Mouse (Mus musculus) hindbrain, postnatal 0 days (tissue): ENCODE data around the gene Rom1. TPM values are rescaled to one million over a fixed set of nuclear protein-coding genes. Genes with fewer than 3 reads are reported as not detected.

Experiments
- ATAC-seq: fragments of 200-750 bp; cut with Nextera tagmentation; 2 replicates; pipeline ENCODE4 v1.8.0; 2017; ENCODE audit warnings: mild to moderate bottlenecking, moderate TSS enrichment, moderate library complexity
- DNase-seq: peaks from one replicate; pipeline ENCODE4 v3.0.0-alpha.2; 2015; ENCODE audit warnings: low spot score
- H3K27ac ChIP-seq: fragments of 300-500 bp; sonication (generic); 2 replicates; pipeline ENCODE4 v1.5.1; 2014; ENCODE audit warnings: mild to moderate bottlenecking
- H3K27me3 ChIP-seq: fragments of 300-500 bp; sonication (generic); 2 replicates; pipeline ENCODE4 v1.6.1; 2014; ENCODE audit warnings: low read length, mixed read lengths; ENCODE audit not compliant: insufficient read depth
- H3K36me3 ChIP-seq: fragments of 300-500 bp; sonication (generic); 2 replicates; pipeline ENCODE4 v1.6.1; 2014; ENCODE audit warnings: low read length, mixed read lengths; ENCODE audit not compliant: insufficient read depth
- H3K4me1 ChIP-seq: fragments of 300-500 bp; sonication (generic); 2 replicates; pipeline ENCODE4 v1.6.1; 2014; ENCODE audit warnings: antibody characterized with exemption, low read length, mixed read lengths; ENCODE audit not compliant: insufficient read depth
- H3K4me2 ChIP-seq: fragments of 300-500 bp; sonication (generic); 2 replicates; pipeline ENCODE4 v1.6.1; 2014; ENCODE audit warnings: low read depth, mild to moderate bottlenecking, low read length, moderate library complexity, mixed read lengths
- H3K4me3 ChIP-seq: fragments of 300-500 bp; sonication (generic); 2 replicates; pipeline ENCODE4 v1.5.1; 2014; ENCODE audit warnings: low read length
- H3K9ac ChIP-seq: fragments of 300-500 bp; sonication (generic); replicated peaks from 2 replicates; pipeline ENCODE4 v1.6.1; 2014; ENCODE audit warnings: mild to moderate bottlenecking, low read length, moderate library complexity, mixed read lengths
- H3K9me3 ChIP-seq: fragments of 300-500 bp; sonication (generic); 2 replicates; pipeline ENCODE4 v1.6.1; 2016; ENCODE audit warnings: low read length, mixed read lengths
- CTCF ChIP-seq: IDR thresholded peaks from 2 replicates; pipeline ENCODE4 v1.5.1; 2016; ENCODE audit warnings: antibody characterized with exemption, control low read depth, low read depth
- WGBS: fragments of 180-500 bp; shearing (Covaris S2); extraction: QIAGEN DNeasy Blood & Tissue Kit; methylation state at CpG from one replicate; pipeline ENCODE4 v1.1.7; 2014; 5-methylcytosine and 5-hydroxymethylcytosine counted together
- polyA plus RNA-seq: library from polyadenylated mRNA; unstranded; fragments of >200 nt; fragmentation: Nextera tagmentation; extraction: Ambion mirVana; gene quantifications from 2 replicates; pipeline ENCODE4 v1.2.1, GENCODE M21; 2015
- total RNA-seq: library from RNA; depleted of rRNA; stranded (reverse); fragments of >200 nt; gene quantifications from 2 replicates; pipeline ENCODE4 v1.2.3, GENCODE M21; 2014

The Rom1 gene
- total and polyA plus RNA-seq, 2 experiments from 2014 or later = 4.0 to 5.7 TPM

DNA sequence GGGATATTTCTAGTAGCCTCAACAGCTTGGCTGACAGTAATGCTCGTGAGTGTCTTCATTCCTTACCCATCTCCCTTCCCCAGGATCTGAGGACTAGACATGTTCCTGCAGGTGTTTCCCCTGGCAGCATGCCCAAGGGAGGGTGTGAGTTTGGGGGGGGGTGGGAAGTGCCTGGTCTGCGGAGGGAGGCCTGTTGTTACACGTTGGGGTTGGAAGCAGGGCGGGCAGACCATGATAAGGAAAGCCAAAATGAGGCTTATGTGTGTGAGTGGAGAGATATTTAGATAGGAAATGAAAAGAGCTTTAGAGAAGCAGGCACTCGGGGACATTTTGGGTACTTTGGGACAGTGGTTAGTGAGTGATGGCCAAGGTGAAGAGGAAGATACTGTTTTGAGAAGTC is 14.9 kb upstream of the Rom1 start:
- Histone ChIP-seq H3K27ac (no peak overlapping the region), H3K4me3 (no peak overlapping the region), H3K9ac (no peak overlapping the region), H3K36me3 (peaks cover 39% of the 10 kb centered on the region), H3K4me1 (0 out of 2 replicates have a peak, but pooled peaks cover 11% of the 10 kb centered on the region), H3K9me3 (no peaks in the 10 kb centered on the region), H3K4me2 (no peak overlapping the region), H3K27me3 (no peaks in the 10 kb centered on the region)
- ATAC-seq = no peak
- no peak for TF ChIP-seq CTCF
- 55% methylated on average over 5 of the region's 5 CpGs for WGBS
- no peak for DNase-seq

DNA sequence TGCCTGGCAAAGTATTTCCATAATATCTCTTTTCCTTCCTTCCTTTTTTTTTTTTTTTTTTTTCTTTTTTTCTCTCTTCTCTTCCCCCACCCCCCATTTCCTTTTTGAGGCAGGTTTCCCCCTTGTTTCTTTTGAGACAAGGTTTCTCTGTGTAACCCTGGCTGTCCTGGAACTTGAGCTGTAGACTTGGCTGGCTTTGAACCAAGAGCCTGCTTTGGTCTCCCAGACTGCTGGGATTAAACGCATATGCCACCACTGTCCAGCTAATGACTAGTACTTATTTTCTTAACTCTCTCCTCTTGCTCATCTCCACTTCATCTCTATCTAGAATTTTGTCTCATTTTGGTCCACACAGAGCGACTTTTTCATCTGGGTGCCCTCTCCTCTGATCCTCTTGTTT is 13.9 kb upstream of the Rom1 start:
- WGBS = 57% methylated on average over 2 of the region's 2 CpGs
- Histone ChIP-seq H3K4me1 (0 out of 2 replicates have a peak, but pooled peaks cover 11% of the 10 kb centered on the region), H3K4me2 (peak overlapping the region; percentile 60), H3K36me3 (peaks cover 29% of the 10 kb centered on the region), H3K27me3 (no peaks in the 10 kb centered on the region), H3K9me3 (no peaks in the 10 kb centered on the region), H3K27ac (no peak overlapping the region), H3K9ac (peak overlapping the region; percentile 94), H3K4me3 (peak overlapping the region; percentile 62)
- no peak for DNase-seq
- no peak for TF ChIP-seq CTCF
- ATAC-seq = no peak

- no peaks in the 10 kb centered on the region for H3K27me3 ChIP-seq
- WGBS = 0% methylated on average over 46 of the region's 46 CpGs
- peak overlapping the region; percentile 62 for H3K4me3 ChIP-seq
- DNase-seq (peak; percentile 61), ATAC-seq (peak; percentile 58)
- TF ChIP-seq CTCF = no peak
- H3K27ac ChIP-seq = peak overlapping the region; percentile 97
- peak overlapping the region; percentile 94 for H3K9ac ChIP-seq
- peak overlapping the region; percentile 60 for H3K4me2 ChIP-seq
- H3K36me3 ChIP-seq = peaks cover 23% of the 10 kb centered on the region
- H3K9me3 ChIP-seq = no peaks in the 10 kb centered on the region
- H3K4me1 ChIP-seq = 0 out of 2 replicates have a peak, but pooled peaks cover 11% of the 10 kb centered on the region
Measured at GRCm38 (mm10) chr19:8942276-8942964, 13.3 kb upstream of the Rom1 start.

GRCm38 (mm10) chr19:8941515-8942217 is 12.5 kb upstream of the Rom1 start, which contains the start of gene Mta2:
Gene Mta2, plus strand, starts transcription at chr19:8941875.
- Histone ChIP-seq H3K36me3 (peaks cover 16% of the 10 kb centered on the region; the same call in 1 of the 2 replicates), H3K4me2 (peak within 1 kb of the TSS; percentile 60), H3K9me3 (no peaks in the 10 kb centered on the region), H3K27ac (peak within 1 kb of the TSS; percentile 97), H3K4me3 (peak within 1 kb of the TSS; percentile 62), H3K9ac (peak within 1 kb of the TSS; percentile 94), H3K27me3 (no peaks in the 10 kb centered on the region), H3K4me1 (0 out of 2 replicates have a peak, but pooled peaks cover 11% of the 10 kb centered on the region)
- peak; percentile 96 for ATAC-seq
- DNase-seq = peak; percentile 99
- TF ChIP-seq CTCF = no peak; the same call in 1 of the 2 replicates
- under 1% methylated on average over 64 of the region's 64 CpGs for WGBS

GRCm38 (mm10) chr19:8941136-8941514 is 12.0 kb upstream of the Rom1 start:
- Histone ChIP-seq H3K4me1 (0 out of 2 replicates have a peak, but pooled peaks cover 11% of the 10 kb centered on the region), H3K27ac (peak overlapping the region; percentile 70; the same call in 1 of the 2 replicates), H3K9me3 (no peaks in the 10 kb centered on the region), H3K36me3 (peaks cover 11% of the 10 kb centered on the region; the same call in 1 of the 2 replicates), H3K27me3 (no peaks in the 10 kb centered on the region), H3K4me3 (peak overlapping the region; percentile 62), H3K4me2 (peak overlapping the region; percentile 60), H3K9ac (peak overlapping the region; percentile 94; the same call in 1 of the 2 replicates)
- 37% methylated on average over 10 of the region's 10 CpGs for WGBS
- DNase-seq = no peak
- peak; percentile 2 for ATAC-seq
- no peak for TF ChIP-seq CTCF

DNA sequence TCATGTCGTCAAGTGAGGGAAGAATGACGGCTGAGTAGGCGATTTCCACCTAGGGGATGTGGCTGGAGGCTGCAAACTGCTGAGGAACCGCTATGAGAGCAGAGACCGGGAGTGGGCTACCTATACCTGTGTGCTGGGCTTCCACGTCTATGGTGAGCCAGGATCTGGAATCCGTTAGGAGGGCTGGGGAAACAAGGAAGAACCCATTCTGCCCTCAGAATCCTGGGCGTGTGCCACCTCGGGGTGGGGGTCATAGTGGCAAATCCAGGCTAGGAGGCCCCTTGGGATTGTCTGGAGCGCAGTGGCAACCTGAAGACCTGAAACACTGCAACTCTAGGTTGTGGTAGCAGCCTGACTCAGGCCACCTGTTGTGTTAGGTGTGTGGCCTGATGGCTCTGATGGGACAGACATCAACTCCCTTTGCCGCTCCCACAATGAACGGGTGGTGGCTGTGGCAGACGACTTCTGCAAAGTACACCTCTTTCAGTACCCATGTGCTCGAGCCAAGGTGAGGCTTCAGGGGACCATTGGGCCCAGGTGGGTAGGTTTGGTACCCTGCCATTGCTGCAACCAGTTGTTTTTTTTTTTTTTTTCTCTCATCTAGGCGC is 11.5 kb upstream of the Rom1 start:
- Histone ChIP-seq H3K4me2 (peak overlapping the region; percentile 60; the same call in 1 of the 2 replicates), H3K9ac (no peak overlapping the region; the same call in 1 of the 2 replicates), H3K27ac (no peak overlapping the region), H3K4me3 (no peak overlapping the region), H3K9me3 (no peaks in the 10 kb centered on the region), H3K4me1 (0 out of 2 replicates have a peak, but pooled peaks cover 11% of the 10 kb centered on the region), H3K27me3 (no peaks in the 10 kb centered on the region), H3K36me3 (peaks cover 8% of the 10 kb centered on the region; the same call in 1 of the 2 replicates)
- DNase-seq = no peak
- no peak for TF ChIP-seq CTCF
- WGBS = 81% methylated on average over 15 of the region's 15 CpGs
- no peak for ATAC-seq
